Mouse (Mus musculus) embryo, embryonic 11 days (tissue): ENCODE measurements at regions not wholly inside any gene's neighbourhood (a gene's known extent, or its start where the extent isn't known, plus 50 kb on each side); places are given as distances from the start of the nearest gene placed in this dataset.
A peak's percentile ranks its signal among the peaks of the same experiment; 100 is the strongest.
"Not testable (repeated sequence)": the region's sequence is repeated elsewhere in the genome, so short reads cannot be mapped to it uniquely, and the experiment has no call there.

Experiments used
- DNase-seq: peaks from one replicate; pipeline ENCODE4 v3.0.0-alpha.2; 2015

GRCm38 (mm10) chr2:160507816-160508564, 137.7 kb upstream of the Top1 start:
- peak; percentile 43 for DNase-seq

- no peak for DNase-seq
Measured at GRCm38 (mm10) chr2:160510159-160510558, 135.5 kb upstream of the Top1 start.

GRCm38 (mm10) chr2:160510635-160511421, 134.9 kb upstream of the Top1 start:
- DNase-seq, result peak; percentile 35

DNA sequence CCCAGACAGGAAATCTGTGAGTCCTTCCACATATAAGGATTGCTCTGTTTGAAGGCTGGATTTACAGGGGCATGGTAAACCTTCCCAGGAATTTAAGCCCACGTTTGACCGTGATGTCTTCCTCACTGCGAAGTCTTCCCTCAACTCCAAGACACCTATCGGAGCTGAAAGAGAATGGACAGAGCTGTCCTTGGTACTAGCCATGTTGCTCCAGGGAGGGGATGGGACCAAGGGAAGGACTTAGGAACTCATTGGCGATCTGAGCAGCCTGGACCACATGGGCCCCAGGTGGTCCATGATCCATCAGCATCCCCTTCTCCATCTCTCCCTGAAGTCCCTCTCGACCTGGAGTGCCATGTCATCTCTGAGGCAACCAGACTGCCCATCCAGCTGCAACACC, 130.1 kb upstream of the Top1 start:
- DNase-seq, result no peak

GRCm38 (mm10) chr2:160516526-160516925, 129.2 kb upstream of the Top1 start:
- DNase-seq, result no peak

DNA sequence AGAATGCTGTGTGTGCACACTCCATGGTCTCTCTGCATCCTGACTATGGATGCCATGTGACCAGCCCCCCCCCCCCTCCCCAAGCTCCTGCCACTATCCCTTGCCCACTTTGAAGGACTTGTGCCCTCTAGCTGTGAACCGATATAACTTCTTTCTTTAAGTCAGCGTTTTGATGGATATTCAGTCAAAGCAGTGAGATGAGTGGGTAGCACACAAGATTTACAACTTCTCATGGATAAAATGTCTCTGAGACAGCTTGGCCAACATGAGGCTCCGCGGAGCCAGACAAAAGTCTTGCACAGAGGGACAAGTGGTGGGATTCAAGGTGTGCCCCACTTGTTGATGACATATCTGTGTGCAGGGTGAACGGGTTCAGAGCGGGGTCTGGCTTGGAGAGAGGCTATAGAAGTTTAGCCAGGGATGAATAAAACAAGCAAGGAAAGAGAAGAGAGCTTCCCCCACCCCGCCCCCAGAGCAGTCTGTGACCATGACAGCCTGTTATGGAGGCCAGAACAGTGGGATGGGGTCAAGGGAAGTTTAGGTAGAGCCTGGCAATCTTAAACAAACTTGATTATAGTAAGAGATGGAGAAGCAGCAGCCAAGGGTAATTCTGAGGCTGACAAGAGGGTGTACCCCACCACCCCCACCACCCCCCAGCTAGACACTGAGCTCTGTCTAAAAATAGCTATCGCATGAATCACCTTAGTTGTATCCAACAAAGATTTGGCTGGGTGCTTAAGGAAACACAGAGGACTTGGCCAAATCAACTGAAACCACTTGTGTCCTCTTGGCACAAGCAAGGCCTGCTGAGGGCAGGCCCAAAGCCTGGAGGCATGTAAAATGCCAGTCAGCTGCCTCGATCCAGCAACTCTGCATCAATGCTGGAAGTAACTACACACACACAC, 120.1 kb upstream of the Top1 start:
- DNase-seq, result no peak

DNA sequence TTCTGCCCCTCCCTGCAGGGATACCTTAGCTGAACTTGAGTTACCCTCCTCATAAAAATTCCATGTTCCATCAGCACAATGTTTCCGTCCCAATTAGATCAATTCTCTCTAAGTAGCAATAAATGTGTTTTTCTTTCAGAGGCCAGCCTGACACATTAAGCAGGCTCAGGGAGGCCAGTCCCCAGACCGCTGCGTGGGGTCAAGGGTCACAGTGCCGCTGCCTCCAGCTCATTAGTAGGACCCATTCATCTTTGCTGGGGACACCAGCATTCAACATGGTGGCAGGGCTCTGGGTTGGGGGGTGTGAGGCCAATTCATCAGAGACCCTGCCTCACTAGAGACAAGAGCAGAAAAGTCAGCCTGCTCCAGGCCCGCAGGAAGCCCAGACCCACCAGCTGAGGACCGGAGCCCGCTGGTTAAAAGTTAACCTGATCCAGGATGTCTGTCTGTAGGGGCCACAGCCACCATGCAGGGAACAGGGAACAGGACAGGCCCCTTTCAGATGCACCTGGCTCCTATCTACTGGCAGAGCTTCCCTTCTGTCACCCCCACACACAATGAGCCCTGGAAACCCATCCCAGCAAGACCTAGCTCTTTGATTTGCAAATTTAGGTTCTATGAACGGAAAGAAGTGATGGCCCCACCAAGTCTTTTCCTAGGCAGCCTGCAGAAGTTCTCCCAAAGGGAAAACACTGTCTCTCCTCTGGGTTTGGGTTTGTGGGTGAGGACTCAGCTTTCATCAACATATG, 119.1 kb upstream of the Top1 start:
- DNase-seq, result peak; percentile 74

DNA sequence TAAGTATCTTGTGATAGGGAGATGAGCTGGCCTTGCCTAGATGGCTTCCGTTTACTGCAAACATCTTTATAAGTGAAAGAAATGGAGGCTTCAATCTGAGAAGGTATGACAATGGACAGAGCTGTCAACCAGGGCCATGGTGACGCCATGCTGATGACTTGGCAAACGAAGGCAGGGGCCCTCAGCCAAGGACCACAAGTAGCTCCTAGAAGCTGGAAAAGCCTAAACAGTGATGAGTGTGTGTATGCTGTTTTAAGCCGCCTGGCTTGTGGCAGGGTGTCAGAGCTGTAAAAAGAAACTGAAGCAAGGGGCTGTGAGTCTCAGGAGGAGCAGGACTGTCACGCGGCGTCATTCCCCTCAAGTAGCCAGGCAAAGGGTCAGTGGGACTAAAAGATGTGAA, 116.4 kb upstream of the Top1 start:
- DNase-seq, result no peak

GRCm38 (mm10) chr2:160530377-160530776, 115.3 kb upstream of the Top1 start:
- DNase-seq, result peak; percentile 70

- DNase-seq, result peak; percentile 40
Measured at GRCm38 (mm10) chr2:160537319-160537719, 108.4 kb upstream of the Top1 start.

DNA sequence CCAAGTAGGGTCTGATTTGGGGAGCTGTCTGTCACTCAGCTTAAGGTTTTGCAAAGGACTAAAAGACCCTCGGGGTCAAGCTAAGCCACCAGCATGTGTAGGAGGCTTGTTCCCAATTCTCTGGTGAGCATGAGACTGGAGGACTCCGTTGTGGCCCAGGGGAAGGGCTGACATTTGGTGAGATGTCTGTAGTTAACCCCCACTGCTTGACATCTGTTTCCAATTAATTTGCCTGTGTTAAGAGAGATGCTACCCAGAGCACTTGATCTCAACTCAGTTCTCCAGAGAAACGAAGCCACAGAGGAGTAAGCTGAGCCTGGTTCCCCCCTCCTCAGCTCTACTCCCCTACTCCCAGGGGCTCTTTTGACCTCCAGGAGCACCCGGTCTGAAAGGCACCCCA, 100.2 kb upstream of the Top1 start:
- peak; percentile 78 for DNase-seq

DNA sequence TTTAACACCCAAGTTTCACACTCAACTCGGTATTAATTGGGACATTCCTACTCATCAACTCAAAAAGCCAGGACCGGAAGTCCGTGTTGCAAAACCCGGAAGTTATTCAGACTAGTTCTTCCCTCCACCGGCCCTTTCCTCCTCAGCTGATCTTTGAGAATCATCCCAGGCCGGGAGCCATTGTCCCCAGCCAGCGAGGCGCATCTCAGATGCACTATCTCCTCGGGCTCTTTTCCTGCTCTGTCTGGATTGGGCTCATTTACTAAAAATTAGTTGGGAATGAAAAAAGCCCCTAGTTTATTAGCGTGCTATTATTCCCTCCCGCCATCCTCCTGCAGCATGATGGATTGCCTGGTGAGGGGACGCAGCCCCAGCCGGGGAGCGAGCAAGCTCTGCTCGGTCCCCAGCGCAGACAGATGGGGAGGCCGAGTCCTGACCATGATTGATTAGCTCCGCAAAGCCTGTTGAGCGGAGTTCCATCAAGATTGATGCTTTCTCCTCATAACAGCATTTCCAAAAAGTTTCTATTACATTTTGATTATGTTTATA, 93.5 kb upstream of the Top1 start:
- DNase-seq, result peak; percentile 48

DNA sequence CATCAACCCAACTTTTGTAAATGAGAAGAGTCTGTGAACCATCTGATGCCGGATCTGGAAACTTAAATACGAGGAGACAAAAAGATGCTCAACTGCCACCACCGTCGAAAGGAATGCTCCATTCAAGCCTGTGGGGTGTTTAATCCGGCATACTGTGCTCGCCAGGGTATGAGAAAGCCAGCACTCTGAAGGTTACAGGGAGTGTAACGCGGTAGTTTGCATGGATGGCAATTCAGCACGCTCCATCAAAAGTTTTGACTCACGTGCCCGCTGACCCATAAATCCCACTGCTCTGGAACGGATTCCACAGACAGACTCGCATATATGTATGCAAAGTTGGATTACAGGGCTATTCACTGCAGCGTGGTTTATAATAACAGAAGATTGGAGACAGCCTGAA, 84.0 kb upstream of the Top1 start:
- no peak for DNase-seq

DNA sequence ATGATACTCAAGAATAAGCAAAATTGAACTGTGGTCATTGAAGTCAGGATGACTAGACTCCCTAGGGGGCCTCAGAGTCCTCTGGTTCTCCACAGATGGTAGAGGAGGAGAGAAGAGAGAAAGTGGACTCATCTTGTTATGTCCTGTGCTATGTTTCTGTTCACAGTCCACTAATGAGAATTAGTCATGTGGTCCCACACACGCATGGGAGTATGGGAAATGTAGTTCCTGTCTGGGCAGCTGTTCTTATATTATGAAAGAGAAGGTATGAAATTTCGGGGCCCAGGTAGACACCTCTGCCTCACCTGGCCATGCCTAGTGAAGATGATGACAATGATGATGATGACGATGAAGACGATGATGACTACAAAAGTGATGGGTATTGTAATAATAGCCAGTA, 77.9 kb upstream of the Top1 start:
- DNase-seq, result no peak

DNA sequence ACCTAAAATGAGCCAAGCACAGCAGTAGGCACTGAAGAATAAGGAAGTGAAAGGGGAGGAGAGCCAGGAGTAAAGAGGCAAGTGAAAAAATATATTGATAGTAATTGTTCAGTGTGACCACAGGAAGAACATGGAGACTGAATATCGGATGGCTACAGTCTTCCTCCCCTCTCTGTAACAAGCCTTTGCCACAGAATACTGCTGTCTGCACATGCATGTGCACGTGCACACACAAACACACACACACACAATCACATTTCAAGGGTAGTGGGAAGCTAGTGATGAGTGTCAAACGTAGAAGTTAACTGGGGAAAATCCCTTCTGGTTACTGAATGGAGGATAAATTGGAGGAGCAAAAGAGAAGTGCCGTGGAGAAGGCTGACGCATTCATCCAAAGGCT, 76.2 kb upstream of the Top1 start:
- no peak for DNase-seq

DNA sequence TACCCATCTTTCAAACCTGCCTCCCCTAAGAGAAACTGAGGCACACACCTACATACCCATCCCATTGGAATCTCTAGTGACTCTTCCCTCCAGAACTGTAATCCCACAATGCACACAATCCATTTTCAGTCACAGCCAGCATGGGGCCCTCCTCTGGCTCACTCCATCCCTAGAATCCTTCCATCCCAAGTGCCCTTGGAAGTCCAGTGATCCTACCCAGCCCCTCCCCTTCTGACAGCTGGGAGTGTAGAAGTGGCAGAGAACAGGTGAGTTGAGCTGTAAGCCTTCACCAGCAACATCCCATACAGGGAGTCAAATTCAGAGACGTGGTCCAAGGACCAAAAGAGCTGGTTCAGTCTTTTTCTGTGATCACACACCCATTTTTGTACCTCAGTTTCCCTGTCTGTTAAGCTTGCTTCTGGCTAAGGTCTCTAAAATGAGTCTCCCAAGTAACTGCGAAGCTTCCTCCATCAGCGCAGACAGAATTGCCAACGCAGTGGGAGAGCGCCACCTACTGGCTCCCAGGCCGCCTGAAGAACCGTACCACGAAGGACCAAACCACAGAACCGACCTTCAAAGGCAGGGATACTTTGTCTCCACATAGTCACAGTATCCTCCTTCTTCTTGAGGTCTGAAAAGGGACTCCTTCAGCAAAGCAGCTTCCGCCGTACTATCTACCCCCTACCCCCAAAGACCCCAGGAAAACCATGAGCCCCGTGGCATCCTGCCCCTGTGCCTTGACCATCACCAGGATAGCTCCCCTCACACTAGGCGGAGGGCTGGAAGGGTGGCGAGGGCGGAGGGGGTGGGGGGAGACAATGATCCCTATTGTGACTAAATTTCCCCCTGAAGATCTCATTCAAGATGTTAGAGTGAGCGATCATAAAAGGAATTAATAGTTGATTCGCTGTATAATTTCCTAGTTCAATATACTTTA, 67.0 kb upstream of the Top1 start:
- peak; percentile 90 for DNase-seq

- DNase-seq, result no peak
Measured at GRCm38 (mm10) chr2:160580250-160580649, 65.4 kb upstream of the Top1 start.

DNA sequence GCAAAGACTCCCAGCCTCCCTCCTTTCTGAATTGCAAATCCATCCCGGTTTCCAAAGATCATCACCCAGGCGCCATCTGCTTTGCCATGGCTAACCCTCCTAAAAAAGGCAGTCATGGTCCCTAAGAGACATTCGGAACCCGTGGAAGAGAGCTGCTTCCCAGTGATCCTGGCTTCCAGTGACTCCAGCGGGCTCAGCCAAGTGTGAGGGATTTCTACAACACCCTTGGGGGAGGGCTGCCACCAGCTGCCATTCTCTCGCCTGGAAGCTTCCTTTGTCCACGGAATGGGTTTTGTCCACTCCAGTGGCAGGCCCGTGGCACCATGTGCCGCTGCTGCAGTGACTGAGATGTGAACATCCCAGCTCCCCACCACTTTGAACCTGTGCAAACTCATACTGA, 64.7 kb upstream of the Top1 start:
- peak; percentile 51 for DNase-seq

GRCm38 (mm10) chr2:160583034-160583433, 62.7 kb upstream of the Top1 start:
- not testable (repeated sequence) for DNase-seq

DNA sequence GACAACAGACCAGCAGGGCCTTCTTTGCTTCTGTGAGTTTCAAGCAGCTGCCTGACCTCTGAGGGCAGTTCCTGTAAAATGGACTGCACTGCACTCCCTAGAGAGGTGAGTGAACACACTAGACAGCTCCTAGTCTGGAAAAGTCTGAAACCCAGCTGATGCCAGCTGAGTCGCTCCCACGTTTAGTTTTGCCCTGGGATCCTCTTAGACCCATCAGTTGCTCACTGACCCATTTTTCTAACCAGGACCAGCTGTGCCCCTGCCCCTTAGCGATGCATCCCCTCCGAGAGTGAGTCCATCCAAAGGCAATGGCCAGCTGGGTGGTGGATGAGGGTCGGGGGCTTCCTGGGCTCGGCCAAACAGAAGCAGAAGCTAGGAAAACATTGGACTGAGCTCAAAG, 62.2 kb upstream of the Top1 start:
- DNase-seq, result no peak

- DNase-seq, result no peak
Measured at GRCm38 (mm10) chr2:160584568-160584967, 61.1 kb upstream of the Top1 start.
